Mouse (Mus musculus) ovary, postnatal 14 days (tissue): ENCODE results near the gene Ormdl3.

Experiments used
- DNase-seq: peaks from one replicate; pipeline ENCODE4 v3.0.0; 2022; ENCODE audit warnings: low spot score

The Ormdl3 gene

DNA sequence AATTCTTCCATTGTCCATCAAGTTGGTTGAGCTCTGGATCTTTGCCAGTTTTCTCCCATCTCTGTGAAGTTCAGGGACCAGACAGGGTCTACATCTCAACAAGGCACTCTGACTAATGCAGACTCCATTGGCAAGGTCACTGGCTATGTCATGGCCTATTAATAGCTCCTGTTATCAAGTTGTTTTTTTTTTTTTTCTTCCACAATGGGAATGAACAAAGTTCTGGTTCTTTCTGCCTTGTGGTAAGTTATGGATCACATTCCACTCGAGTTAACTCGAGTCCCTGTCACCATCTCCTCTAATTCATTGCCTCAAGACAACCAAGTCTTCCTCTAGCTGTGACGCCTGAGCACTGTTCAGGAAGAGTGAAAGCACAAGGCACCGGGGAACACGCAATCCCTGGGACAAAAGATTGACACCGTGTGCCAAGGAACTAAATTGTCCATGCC is 1.7 kb upstream of the Ormdl3 start:
- DNase-seq, result no peak

DNA sequence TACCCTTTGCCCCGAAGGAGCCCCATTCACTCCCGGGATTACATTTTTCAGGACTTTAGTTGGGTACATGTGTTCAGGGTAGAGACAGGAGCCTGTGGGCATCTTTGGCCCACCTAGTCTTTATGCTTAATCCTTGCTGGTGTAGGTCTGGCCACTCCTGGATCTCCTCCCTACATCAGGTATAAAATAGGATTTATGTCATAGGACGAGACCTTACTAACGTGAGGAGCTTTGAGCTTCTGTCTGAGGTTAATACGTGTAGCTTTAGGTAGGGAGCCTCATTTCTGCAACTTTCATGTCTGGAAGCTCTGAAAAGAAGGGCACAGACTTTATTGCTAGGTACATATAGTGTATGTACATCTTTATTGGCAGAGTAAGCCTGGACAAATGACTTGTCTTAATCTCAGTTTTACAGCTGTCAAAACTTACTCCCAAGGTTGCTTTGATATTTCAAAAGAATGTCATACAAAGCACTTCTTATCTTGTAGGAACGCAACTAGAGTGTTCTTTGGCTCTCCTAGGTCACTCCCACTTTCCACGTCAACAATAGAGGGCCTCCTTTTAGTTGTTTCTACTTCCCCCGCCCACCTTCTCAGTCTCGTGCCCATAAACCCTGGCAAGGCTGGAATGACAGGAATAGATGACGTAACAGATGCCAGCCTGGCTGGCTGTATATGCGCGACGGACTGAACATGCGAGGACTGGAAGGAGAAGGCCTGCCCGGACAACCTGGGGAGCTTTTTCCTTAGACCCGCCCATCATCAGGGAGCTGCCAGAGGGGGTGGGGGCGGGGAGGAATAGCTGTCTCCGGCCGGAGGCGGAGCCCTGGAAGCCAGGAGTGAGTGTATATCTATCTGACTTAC is 747 bp upstream of the Ormdl3 start:
- DNase-seq, result peak; percentile 60

DNA sequence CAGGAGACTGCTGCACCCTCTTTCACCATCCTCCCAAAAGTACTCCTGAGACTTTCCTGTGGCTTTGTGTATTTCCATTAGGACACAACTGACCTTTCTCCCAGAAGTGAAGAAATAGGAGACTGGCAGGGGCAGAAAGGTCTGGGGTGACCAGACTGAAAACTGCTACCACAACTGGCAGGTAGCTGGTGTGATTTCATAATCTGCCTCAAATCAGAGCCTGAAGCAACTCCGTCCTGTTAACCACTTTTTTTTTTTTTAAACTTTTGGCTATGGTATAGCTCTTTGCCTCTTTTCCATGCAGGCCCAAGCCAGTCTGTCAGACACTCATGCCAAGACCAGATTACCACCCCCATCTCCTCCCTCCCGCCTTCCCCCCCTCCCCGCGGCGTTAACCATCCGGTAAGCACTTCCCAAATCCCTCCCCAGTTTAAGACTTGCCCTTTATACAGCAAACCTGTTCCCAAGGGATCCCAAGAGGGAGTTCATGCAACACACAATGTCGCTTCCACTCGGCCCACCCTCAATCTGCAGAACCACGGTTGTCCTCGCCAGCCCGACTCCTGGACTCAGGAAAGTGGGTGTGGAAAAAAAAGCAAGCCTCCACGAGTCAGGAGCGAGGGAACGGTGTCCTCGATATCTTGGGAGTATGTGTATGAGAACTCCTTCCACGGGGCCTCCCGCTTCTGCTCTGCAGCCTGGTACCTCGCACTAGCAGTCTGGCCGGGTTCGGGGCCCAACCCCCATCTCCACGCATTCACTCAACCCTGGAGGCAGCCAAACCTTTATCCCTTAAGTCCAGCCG is 879 bp downstream of the Ormdl3 start:
- no peak for DNase-seq

GRCm38 (mm10) chr11:98584629-98585177 is 2.5 kb downstream of the Ormdl3 start:
- no peak for DNase-seq

- DNase-seq, result no peak
Measured at GRCm38 (mm10) chr11:98584146-98584545, 3.0 kb downstream of the Ormdl3 start.

DNA sequence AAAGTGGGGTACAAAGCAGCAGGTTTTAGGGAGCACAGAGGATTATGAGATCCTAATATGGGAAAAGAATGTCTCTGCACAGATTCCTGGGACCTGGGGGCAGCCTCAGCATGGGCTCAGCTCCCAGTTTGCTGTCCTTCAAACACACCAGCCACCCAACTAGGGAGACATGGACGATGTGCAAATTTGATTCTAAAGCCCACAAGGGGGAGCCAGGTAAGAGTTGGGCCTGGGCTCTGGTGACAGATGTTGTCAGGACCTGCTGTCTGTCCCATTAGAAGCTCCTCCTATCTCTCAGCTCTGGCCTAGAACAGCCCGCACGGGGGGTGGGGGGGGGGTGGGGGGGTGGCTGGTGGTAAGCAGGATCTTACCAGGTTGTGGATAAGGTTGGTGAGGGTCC is 3.6 kb downstream of the Ormdl3 start:
- no peak for DNase-seq

- no peak for DNase-seq
Measured at GRCm38 (mm10) chr11:98583265-98583552, 4.0 kb downstream of the Ormdl3 start.

- DNase-seq, result no peak
Measured at GRCm38 (mm10) chr11:98582551-98583264, 4.5 kb downstream of the Ormdl3 start.

DNA sequence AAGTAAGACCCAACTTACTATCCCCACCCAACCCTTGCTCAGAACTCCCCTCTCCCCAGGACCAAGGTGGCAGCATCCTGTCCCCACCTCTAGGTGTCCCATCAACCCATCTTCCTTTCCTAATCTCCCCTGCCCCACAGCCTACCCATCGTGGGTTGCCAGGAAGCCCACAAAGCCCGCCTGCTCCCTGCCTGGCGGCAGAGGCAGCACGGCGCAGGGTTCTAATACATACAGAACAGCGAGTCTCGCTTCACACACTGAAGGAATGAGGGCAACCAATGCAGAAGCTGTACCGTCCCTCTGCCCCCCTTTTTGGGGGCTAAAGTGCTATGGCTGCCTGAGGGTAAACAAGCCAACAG is 5.2 kb downstream of the Ormdl3 start:
- DNase-seq, result no peak

DNA sequence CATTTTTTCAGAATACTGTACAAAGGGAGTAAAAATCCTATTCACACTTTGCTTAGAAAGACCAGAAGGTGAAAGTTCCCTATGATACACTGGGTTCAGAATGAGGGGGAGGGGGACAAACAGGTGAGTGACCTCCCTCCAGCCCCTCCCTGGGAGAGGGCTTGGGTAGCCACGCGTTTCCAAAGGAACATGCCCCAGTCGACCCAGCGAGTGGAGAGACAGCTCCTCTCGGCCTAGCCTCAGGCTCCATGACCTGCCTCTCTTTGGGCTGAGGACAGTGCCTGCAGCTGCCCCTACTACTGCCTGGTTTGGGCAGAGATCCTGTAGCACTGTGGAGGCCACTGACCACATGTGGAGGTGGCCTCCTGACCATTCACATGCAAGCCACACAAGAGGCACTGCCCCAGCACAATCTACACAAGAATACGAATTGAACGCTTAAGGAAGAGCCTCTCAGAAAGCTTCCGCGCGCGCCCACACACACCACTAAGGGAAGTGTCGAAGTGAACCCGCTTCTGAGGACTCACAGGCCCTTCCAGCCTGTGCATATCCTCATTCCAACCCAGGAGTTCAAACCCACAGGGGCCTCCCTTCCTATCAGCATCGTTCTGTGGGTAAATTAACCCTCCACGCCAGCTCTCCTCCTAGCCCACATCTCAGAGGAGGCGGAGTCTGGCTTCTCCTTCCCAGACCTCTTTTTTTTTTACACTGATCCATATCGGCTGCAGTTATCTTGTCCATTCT is 5.7 kb downstream of the Ormdl3 start:
- no peak for DNase-seq

- DNase-seq, result no peak
Measured at GRCm38 (mm10) chr11:98580301-98581121, 6.7 kb downstream of the Ormdl3 start.

- DNase-seq, result no peak
Measured at GRCm38 (mm10) chr11:98577776-98578175, 9.4 kb downstream of the Ormdl3 start.

GRCm38 (mm10) chr11:98569461-98569860 is 17.7 kb downstream of the Ormdl3 start:
- DNase-seq, result no peak

DNA sequence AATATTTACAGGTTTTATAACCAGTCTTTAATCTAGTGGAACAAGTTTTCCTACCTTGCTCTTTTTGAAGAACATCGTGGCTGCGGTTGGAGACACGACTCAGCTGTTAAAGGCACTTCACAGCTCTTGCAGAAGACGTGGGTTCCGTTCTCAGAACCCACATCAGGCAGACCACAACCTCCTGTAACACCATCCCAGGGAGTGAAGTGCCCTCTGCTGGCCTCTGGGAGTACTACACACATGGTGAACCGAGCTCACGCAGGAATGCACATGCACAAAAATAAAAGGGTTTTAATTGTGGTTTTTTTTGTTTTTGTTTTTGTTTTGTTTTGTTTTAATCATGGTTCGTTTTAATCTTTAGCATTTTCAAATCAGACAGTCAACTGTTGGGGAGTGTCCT is 18.8 kb downstream of the Ormdl3 start:
- DNase-seq, result no peak

GRCm38 (mm10) chr11:98563921-98564414 is 23.2 kb downstream of the Ormdl3 start:
- no peak for DNase-seq

DNA sequence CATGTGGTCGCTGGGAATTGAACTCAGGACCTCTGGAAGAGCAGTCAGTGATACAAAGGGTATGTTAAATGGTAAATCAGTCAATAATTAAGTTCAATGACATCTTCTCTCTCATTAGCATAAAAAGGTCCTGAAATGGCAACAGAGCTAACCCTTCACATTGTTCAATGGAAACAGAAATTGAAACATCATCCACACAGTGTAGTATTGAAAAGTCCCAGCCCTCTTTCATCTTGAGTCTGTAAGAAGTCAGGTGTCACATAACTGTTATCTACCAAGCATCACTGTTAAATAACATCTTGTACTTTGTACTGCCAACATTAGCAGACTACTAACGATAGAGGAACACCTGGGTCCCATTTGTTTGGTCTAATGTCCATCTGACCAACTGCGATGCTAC is 24.1 kb downstream of the Ormdl3 start:
- DNase-seq, result no peak

DNA sequence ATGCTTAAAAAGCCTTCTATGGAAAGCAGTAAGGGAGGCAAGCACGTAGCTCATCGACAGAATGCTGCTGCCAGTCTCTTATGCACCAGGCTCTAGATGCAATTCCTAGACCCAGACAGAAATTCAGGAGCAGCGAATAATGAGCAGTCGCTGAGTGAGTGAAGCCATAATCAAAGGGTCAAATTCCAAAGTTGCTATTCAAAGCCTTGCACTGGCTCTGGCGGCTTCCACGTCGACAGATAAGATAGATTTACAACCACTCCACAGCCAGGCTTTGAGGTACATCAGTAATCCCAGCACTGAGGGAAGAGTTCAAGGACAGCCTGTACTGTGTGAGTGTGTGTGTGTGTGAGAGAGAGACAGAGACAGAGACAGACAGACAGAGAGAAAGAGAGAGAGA is 26.2 kb downstream of the Ormdl3 start:
- DNase-seq, result no peak

DNA sequence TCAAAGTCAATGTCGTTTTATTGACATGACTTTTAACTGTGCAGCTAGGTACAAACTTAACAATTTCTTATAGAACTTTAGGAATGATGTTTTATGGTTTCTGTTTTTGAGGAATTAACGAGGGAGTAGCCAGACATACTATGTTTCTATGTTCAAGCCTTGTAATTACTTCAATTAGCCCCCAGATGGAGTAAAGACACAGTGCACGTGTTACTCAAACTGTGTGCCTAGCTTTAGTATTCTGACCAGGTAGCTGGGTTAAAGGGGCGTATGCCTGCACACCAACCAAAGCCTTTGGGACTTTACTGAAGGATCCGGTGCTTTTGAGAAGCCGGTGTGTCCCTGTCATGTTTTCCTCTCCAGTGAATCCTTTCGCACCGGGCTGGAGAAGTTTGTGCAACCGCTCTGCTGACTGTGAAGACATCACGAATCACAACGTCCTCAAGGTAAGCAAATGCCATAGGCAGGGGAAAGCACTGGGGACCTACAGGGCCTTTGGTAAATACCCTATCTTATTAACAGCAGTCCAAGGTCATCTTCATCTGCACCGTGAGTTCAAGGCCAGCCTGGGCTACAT is 32.0 kb downstream of the Ormdl3 start:
- DNase-seq, result no peak

DNA sequence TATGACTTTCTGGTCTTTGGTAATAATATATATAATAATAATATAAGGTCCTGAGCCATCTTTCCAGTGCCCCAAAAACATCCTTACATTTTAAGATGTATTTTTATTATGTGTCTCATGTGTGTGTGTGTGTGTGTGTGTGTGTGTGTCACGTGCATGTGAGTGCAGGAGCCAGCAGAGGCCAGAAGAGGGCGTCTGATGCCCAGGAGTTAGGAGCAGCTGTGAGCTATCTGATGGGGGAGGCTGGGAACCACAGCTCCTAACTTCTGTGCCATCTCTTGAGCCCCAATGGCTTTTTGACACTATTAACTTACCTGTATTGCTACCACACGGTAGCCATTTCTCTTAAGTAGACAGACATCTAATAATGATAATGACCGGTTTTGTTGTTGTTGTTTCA is 33.2 kb downstream of the Ormdl3 start:
- DNase-seq, result no peak
